Mouse (Mus musculus) splenic B cell, adult 2 months (primary cell): Measurements from ENCODE around the gene Chrm2.

ENCODE experiments used
- DNase-seq: peaks from one replicate; pipeline ENCODE4 v3.0.0-alpha.2; 2011; ENCODE audit warnings: low read depth, low spot score
- H3K27me3 ChIP-seq: 2 replicates; pipeline ENCODE4 v1.6.1; 2012; ENCODE audit warnings: mild to moderate bottlenecking, low read length, moderate library complexity, mixed read lengths; ENCODE audit not compliant: control insufficient read depth, poor library complexity, insufficient read depth, severe bottlenecking
- H3K36me3 ChIP-seq: 2 replicates; pipeline ENCODE4 v1.6.1; 2012; ENCODE audit warnings: mild to moderate bottlenecking, low read length, moderate library complexity, mixed read lengths; ENCODE audit not compliant: control insufficient read depth, poor library complexity, insufficient read depth, severe bottlenecking

Chrm2 gene

DNA sequence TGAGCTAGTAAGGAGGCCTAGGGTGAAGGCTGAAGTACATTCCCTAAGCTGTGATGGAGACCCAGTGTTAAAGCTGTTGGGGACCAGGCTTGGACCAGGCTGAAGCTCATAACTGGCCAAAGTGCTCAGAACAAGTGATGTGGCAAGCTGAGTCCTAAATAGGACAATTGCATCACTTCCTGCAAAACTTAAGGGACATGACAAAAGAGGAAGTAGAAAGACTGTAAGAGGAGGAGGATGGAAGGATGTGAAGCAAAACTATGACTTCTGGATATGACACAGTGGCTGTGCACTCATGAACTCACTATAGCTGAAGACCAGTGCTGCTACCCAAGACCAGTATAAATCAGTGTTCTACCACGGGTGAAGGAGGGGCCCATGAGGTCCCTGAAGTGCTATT, 69.1 kb downstream of the Chrm2 start:
- no peaks in the 10 kb centered on the region for H3K36me3 ChIP-seq
- DNase-seq = no peak
- H3K27me3 ChIP-seq = no peaks in the 10 kb centered on the region

DNA sequence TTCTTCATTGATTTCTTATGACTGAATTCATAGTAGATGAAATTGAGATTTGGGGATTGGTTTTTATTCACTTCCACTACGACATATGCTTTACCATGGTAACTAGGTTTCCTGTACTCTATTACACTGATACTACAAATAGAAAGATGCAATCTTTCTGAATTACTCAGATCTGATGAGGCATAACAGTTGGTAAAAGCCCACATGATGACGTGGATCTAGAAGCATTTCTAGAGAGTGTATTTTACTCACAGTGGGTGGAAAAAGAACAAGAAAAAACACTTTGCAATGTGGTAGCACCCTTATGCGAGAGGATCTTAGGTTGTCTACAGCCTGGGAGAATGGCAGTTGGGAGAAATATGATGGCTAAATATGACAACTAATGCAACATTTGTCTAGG, 76.1 kb downstream of the Chrm2 start:
- DNase-seq = no peak
- H3K36me3 ChIP-seq = no peaks in the 10 kb centered on the region
- no peaks in the 10 kb centered on the region for H3K27me3 ChIP-seq

GRCm38 (mm10) chr6:36484132-36484665, 96.3 kb downstream of the Chrm2 start:
- Histone ChIP-seq H3K36me3 (no peaks in the 10 kb centered on the region), H3K27me3 (no peaks in the 10 kb centered on the region)
- DNase-seq = no peak

DNA sequence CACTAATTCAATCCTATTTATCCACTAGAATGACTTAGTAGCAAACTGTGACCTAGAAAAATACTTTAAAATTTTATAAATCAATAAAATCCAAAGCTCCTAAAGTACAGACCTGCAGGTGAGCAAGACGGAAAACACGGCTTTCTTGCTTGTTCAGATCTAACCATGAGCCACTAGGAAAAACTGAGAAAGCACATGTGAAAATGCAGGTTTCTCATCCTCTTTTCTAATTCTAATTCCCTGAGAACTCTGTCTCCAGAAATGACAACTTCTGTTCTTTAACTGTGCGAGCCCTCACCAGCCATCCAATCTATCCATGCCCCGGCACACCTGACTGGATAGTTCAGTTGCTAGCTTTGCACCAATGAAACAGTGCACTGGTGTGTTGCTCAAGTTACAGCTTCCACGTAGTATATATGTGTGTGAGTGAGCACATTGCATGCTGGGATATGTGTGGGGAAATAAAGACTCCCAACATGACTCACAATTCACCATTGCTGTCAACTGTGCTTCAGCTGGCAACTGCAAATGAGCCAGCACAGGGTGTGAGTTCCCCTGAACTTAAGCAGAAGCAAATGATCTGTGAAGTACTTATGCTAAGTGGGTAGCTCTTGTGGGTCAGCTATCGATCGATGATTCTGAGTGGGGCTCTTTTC, 119.3 kb downstream of the Chrm2 start:
- DNase-seq = no peak
- Histone ChIP-seq H3K27me3 (no peaks in the 10 kb centered on the region; the same call in 1 of the 2 replicates), H3K36me3 (no peaks in the 10 kb centered on the region)

GRCm38 (mm10) chr6:36507946-36508345, 120.1 kb downstream of the Chrm2 start:
- H3K27me3 ChIP-seq = no peaks in the 10 kb centered on the region; the same call in 1 of the 2 replicates
- no peak for DNase-seq
- H3K36me3 ChIP-seq = no peaks in the 10 kb centered on the region

DNA sequence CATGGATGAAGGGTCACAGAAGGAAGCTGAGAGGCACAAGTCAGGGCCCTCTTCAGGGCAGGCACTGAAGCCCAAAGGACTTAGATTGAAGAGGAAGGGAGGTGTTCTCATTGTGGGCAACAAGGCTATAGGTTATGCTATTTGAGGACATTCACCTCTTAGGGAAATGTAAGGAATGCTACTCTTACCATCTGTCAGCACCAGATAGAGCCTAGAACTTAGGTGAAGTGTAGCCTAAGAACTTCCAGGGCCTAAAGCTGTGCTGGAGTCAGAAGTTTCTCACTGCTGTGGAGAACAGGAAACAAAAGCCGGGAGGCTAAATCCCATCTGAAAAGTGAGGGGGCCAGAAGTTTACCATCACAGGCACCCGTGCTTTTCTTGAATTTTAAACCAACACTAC, 120.6 kb downstream of the Chrm2 start:
- DNase-seq = no peak
- no peaks in the 10 kb centered on the region for H3K36me3 ChIP-seq

GRCm38 (mm10) chr6:36516508-36516907, 128.6 kb downstream of the Chrm2 start:
- no peak for DNase-seq
- Histone ChIP-seq H3K36me3 (no peaks in the 10 kb centered on the region), H3K27me3 (no peaks in the 10 kb centered on the region; the same call in 1 of the 2 replicates)

More for the DNA sequence above, 120.6 kb downstream of the Chrm2 start:
- no peaks in the 10 kb centered on the region; the same call in 1 of the 2 replicates for H3K27me3 ChIP-seq

DNA sequence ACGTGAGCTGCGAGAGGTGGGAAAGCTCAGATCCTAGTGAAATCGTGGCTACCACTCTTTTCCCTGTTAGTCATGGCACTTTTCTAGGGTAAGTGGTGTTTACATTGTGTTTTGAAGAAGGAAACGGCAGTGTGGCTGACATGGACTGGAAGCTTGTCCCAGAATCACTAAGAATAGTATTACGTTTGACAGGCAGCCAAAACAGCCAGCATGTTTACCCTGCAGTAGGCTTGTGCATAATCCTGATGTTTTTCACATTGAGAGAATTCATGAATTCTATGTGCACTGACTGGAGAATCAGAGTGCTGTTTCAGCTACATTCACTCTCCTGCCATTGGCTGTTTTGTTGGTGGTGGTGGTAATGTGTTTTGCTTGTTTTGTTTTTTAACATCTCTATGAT, 129.4 kb downstream of the Chrm2 start:
- H3K36me3 ChIP-seq = no peaks in the 10 kb centered on the region
- no peak for DNase-seq
- no peaks in the 10 kb centered on the region; the same call in 1 of the 2 replicates for H3K27me3 ChIP-seq

DNA sequence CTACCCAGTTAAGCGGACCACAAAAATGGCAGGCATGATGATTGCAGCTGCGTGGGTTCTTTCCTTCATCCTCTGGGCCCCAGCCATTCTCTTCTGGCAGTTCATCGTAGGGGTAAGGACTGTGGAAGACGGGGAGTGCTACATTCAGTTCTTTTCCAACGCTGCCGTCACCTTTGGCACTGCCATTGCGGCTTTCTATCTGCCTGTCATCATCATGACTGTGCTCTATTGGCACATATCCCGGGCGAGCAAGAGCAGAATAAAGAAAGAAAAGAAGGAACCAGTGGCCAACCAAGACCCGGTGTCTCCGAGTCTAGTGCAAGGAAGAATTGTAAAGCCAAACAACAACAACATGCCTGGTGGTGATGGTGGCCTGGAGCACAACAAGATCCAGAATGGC, 135.7 kb downstream of the Chrm2 start:
- no peak for DNase-seq
- Histone ChIP-seq H3K27me3 (no peaks in the 10 kb centered on the region), H3K36me3 (no peaks in the 10 kb centered on the region)

- DNase-seq = no peak
- no peaks in the 10 kb centered on the region for H3K36me3 ChIP-seq
Measured at GRCm38 (mm10) chr6:36528509-36528908, 140.6 kb downstream of the Chrm2 start.

GRCm38 (mm10) chr6:36541247-36541646, 153.4 kb downstream of the Chrm2 start:
- no peak for DNase-seq
- H3K36me3 ChIP-seq = no peaks in the 10 kb centered on the region
- no peaks in the 10 kb centered on the region for H3K27me3 ChIP-seq

More at GRCm38 (mm10) chr6:36528509-36528908, 140.6 kb downstream of the Chrm2 start:
- no peaks in the 10 kb centered on the region for H3K27me3 ChIP-seq

- Histone ChIP-seq H3K36me3 (no peaks in the 10 kb centered on the region), H3K27me3 (no peaks in the 10 kb centered on the region)
- DNase-seq = no peak
Measured at GRCm38 (mm10) chr6:36566886-36567285, 179.0 kb downstream of the Chrm2 start.
